Mouse (Mus musculus) MEL (cell line): Measurements from ENCODE around the gene Bcan.

ENCODE experiments used
- MXI1 ChIP-seq: IDR thresholded peaks from 2 replicates; pipeline ENCODE4 v1.6.1; 2011; ENCODE audit warnings: mild to moderate bottlenecking, low read depth, low read length, improper control_type of control experiment
- RAD21 ChIP-seq: IDR thresholded peaks from 2 replicates; pipeline ENCODE4 v1.6.1; 2011; ENCODE audit warnings: mild to moderate bottlenecking, low read depth, low read length, improper control_type of control experiment

GRCm38 (mm10) chr3:87945781-87946540, 54.1 kb downstream of the Bcan start:
- TF ChIP-seq RAD21 (no peak), MXI1 (no peak)
